Mouse (Mus musculus) ES-Bruce4 (cell line): Measurements from ENCODE around the gene Col4a1. TPM values are rescaled to one million over a fixed set of nuclear protein-coding genes. Genes with fewer than 3 reads are reported as not detected.

Experiments used
- H3K27ac ChIP-seq: 2 replicates; pipeline ENCODE4 v1.5.1; 2012; ENCODE audit warnings: low read length, inconsistent platforms; ENCODE audit not compliant: insufficient read depth
- H3K27me3 ChIP-seq: 2 replicates; pipeline ENCODE4 v1.6.1; 2012; ENCODE audit warnings: mild to moderate bottlenecking, low read length, inconsistent platforms; ENCODE audit not compliant: control insufficient read depth, poor library complexity, insufficient read depth, severe bottlenecking
- H3K36me3 ChIP-seq: 2 replicates; pipeline ENCODE4 v1.6.1; 2012; ENCODE audit warnings: inconsistent platforms, mild to moderate bottlenecking, low read length, moderate library complexity; ENCODE audit not compliant: control insufficient read depth, poor library complexity, insufficient read depth, severe bottlenecking
- H3K4me1 ChIP-seq: one replicate; pipeline ENCODE4 v1.8.1; 2011; ENCODE audit warnings: low read length; ENCODE audit not compliant: control insufficient read depth, insufficient read depth
- H3K4me3 ChIP-seq: 2 replicates; pipeline ENCODE4 v1.5.1; 2011; ENCODE audit warnings: low read depth, mild to moderate bottlenecking, low read length
- H3K9ac ChIP-seq: 2 replicates; pipeline ENCODE4 v1.6.1; 2012; ENCODE audit warnings: low read depth, mild to moderate bottlenecking, inconsistent platforms; ENCODE audit not compliant: poor library complexity, severe bottlenecking
- H3K9me3 ChIP-seq: replicated peaks from 2 replicates; pipeline ENCODE4 v1.6.1; 2012; ENCODE audit warnings: mild to moderate bottlenecking, low read length, inconsistent platforms; ENCODE audit not compliant: control insufficient read depth, poor library complexity, insufficient read depth, severe bottlenecking
- CTCF ChIP-seq: IDR thresholded peaks from one replicate; pipeline ENCODE4 v1.8.1; 2011; ENCODE audit warnings: low read depth, low read length
- EP300 ChIP-seq: IDR thresholded peaks from 2 replicates; pipeline ENCODE4 v1.6.1; 2011; ENCODE audit warnings: low read depth, low read length; ENCODE audit not compliant: insufficient read depth
- POLR2A ChIP-seq: IDR thresholded peaks from one replicate; pipeline ENCODE4 v1.8.1; 2011; ENCODE audit warnings: low read length; ENCODE audit not compliant: insufficient read depth
- polyA plus RNA-seq: library from polyadenylated mRNA; stranded (reverse); fragments of >200 nt; gene quantifications from 2 replicates; pipeline ENCODE4 v1.2.4, GENCODE M21; 2011; ENCODE audit warnings: low read depth; ENCODE audit not compliant: missing spikeins, insufficient read depth, insufficient read length

Col4a1 gene
- polyA plus RNA-seq, 1 experiment = 56.3 TPM

- Histone ChIP-seq H3K4me1 (no peaks in the 10 kb centered on the region), H3K27me3 (no peaks in the 10 kb centered on the region), H3K9ac (no peak overlapping the region), H3K4me3 (no peak overlapping the region), H3K27ac (no peak overlapping the region), H3K36me3 (no peaks in the 10 kb centered on the region), H3K9me3 (no peaks in the 10 kb centered on the region)
- no peak for TF ChIP-seq CTCF
- TF ChIP-seq EP300 = no peak
- no peak for TF ChIP-seq POLR2A
These were observed 40.4 kb downstream of the Col4a1 start for GRCm38 (mm10) chr8:11272205-11272604.

- Histone ChIP-seq H3K27me3 (no peaks in the 10 kb centered on the region; the same call in 1 of the 2 replicates), H3K36me3 (no peaks in the 10 kb centered on the region), H3K4me3 (no peak overlapping the region), H3K4me1 (no peaks in the 10 kb centered on the region), H3K27ac (no peak overlapping the region), H3K9me3 (no peaks in the 10 kb centered on the region), H3K9ac (no peak overlapping the region)
- TF ChIP-seq CTCF (no peak), POLR2A (no peak), EP300 (no peak)
These were observed 41.8 kb downstream of the Col4a1 start for GRCm38 (mm10) chr8:11270826-11271225.

GRCm38 (mm10) chr8:11268753-11269152 lies 43.9 kb downstream of the Col4a1 start:
- no peaks in the 10 kb centered on the region for H3K36me3 ChIP-seq
- H3K4me3 ChIP-seq = no peak overlapping the region
- H3K27ac ChIP-seq = no peak overlapping the region
- TF ChIP-seq EP300 (no peak), POLR2A (no peak), CTCF (no peak)
- H3K27me3 ChIP-seq = no peaks in the 10 kb centered on the region; the same call in 1 of the 2 replicates
- no peak overlapping the region for H3K9ac ChIP-seq
- no peaks in the 10 kb centered on the region for H3K4me1 ChIP-seq
- no peaks in the 10 kb centered on the region for H3K9me3 ChIP-seq

- TF ChIP-seq POLR2A = no peak
- no peak for TF ChIP-seq CTCF
- TF ChIP-seq EP300 = no peak
- Histone ChIP-seq H3K27me3 (no peaks in the 10 kb centered on the region; the same call in 1 of the 2 replicates), H3K4me3 (no peak overlapping the region), H3K36me3 (no peaks in the 10 kb centered on the region), H3K4me1 (no peaks in the 10 kb centered on the region), H3K27ac (no peak overlapping the region), H3K9ac (no peak overlapping the region), H3K9me3 (no peaks in the 10 kb centered on the region)
These were observed 46.2 kb downstream of the Col4a1 start for GRCm38 (mm10) chr8:11266471-11266870.

- no peak overlapping the region for H3K4me3 ChIP-seq
- H3K27ac ChIP-seq = no peak overlapping the region
- no peak overlapping the region for H3K9ac ChIP-seq
- no peaks in the 10 kb centered on the region for H3K36me3 ChIP-seq
- H3K27me3 ChIP-seq = no peaks in the 10 kb centered on the region; the same call in 1 of the 2 replicates
- no peaks in the 10 kb centered on the region for H3K4me1 ChIP-seq
- H3K9me3 ChIP-seq = no peaks in the 10 kb centered on the region
- no peak for TF ChIP-seq EP300
- no peak for TF ChIP-seq POLR2A
- TF ChIP-seq CTCF = no peak
These were observed 46.7 kb downstream of the Col4a1 start for GRCm38 (mm10) chr8:11265971-11266370.

DNA sequence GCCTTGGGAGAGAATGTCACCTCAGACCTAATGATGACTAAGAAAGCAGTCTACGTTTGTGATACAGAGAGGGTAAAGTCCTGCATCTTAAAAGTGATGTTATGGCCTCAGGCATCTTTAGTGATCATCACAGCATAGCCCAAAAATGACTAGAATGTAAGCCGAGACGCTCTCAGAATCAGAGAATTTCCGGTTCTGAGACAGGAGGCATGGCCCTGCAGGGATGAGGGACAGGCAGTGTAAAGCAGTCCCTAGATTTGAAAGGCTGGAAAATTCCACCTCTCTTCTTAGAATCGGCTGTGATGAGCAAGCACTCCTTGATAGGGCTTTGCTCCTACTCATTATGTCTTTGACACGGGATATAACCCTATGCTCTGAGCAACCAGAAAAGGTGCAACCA lies 48.8 kb downstream of the Col4a1 start:
- no peaks in the 10 kb centered on the region for H3K4me1 ChIP-seq
- H3K27ac ChIP-seq = no peak overlapping the region
- H3K4me3 ChIP-seq = no peak overlapping the region
- H3K9ac ChIP-seq = no peak overlapping the region
- no peak for TF ChIP-seq POLR2A
- no peak for TF ChIP-seq EP300
- TF ChIP-seq CTCF = no peak
- H3K36me3 ChIP-seq = no peaks in the 10 kb centered on the region
- H3K27me3 ChIP-seq = no peaks in the 10 kb centered on the region; the same call in 1 of the 2 replicates
- no peaks in the 10 kb centered on the region for H3K9me3 ChIP-seq

DNA sequence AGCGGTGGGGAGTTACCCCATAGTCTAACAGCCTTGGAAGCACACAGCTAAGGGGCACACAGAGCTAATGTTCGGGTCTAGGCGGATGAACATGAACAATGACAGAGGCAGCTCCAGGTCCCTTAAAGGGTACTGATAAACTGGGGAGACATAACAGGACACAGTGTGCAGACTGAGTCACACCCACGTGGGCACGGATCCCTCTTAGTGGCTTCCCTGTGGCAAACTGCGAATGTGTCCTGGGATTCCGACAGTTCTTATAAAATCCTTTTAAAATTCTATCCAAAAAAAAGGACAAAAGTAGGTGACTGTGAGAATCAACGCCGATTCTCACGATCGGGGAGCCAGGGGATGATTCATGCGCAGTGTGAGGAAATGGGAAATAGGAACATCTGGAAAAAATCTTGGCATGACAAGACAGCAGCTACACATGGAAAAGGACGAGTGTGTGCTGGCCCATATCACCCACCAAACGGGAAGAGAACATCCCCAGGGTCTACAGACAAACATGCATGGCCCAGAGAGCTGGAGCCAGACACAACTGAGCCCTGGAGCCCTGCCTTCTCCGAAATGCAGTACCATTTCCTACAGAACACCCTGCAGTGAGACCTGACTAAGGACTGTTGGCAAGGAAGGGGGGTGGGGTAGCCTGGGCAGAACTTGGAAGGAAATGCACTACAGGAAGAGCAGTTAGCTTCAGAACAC lies 50.4 kb downstream of the Col4a1 start:
- Histone ChIP-seq H3K4me1 (no peaks in the 10 kb centered on the region), H3K9ac (no peak overlapping the region), H3K27me3 (no peaks in the 10 kb centered on the region; the same call in 1 of the 2 replicates), H3K9me3 (no peaks in the 10 kb centered on the region), H3K27ac (no peak overlapping the region), H3K36me3 (no peaks in the 10 kb centered on the region), H3K4me3 (no peak overlapping the region)
- TF ChIP-seq EP300 (no peak), POLR2A (no peak), CTCF (no peak)
